Mouse (Mus musculus): ENCODE measurements at regions not wholly inside any gene's neighbourhood (a gene's known extent, or its start where the extent isn't known, plus 50 kb on each side); places are given as distances from the start of the nearest gene placed in this dataset.

DNA sequence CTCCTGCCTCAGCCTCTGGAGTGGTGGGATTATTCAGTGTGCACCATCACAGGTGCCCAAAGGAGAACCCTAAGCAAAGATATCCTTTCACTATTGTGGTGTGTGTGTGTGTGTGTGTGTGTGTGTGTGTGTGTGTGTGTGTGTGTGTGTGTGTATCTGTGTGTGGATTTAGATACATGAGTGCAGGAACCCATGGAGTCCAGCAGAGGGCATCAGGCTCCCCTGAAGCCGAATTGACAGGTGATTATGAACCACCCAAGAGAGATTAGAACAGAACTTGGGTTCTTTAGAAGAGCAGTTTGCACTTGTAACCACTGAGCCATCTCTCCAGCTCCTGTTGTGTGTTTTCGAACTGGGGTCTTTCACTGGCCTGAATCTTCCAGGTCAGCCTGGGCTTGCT, 310.1 kb upstream of the Tbx3 start:
- no peak for DNase-seq

DNA sequence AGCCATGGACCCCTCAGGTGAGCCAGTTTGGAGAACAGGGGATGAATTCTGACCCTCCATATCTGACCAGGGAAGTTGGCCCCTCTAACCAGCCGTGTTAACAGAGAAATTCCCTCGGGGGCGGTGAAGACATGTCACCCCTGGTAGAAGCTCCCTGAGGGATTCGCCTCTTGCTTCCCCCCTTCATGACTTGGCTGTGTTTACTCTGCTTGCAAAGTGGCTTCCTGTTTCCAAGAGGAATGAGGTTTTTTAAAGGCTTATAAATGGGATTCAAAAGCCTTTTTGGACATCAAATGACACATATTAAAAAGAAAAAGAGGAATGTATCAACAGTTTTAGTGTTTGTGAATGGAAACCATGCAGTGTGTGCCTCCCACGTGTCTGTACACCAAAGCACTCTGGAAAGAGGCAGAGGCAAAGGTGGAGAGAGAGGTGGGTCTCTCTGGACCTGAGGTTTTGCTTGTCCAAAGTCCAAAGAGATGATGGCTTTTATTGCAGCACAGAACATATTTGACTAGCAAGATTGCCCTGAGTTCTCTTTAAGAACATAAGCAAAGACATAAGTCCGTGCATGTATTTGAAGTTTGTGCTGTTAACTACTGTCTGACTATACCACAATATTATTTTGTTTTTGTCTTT, 308.9 kb upstream of the Tbx3 start:
- no peak for DNase-seq

DNA sequence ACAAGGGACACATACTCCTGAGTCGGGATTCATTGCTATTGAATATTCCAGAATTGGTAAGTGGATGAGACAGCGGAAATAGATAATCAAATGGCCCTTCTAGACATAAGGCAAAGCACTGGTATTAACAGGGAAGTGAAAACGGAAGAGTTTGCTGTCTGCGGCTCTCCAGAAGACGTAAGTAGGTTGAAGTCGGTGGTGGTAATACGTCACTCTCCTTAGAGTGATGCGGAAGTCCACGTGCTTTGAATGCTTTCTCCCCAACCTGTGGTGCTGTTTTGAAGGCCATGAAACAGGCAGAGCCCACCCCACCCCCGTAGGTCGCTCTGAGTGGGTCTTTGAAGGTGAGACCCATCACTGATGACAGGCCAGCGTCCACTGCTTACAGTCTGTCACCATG, 308.0 kb upstream of the Tbx3 start:
- DNase-seq, result no peak

DNA sequence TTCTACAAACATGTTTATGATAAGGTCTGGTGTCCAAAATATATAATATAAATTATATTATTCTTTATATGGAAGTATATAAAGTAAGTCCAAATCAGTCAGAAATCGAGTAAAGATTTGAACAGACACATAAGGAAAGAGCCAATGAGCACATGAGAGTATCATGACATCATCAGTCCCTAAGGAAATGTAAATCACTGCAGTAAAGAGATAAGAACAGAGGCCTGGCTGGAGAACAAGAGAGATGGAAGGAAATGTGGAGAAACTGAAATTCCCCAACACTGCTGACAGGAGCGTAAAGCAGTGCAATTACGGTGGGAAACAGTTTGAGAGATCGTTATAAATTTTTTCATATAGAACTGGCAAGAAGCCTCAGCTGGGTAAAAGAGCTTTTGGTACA, 306.2 kb upstream of the Tbx3 start:
- DNase-seq, result no peak

DNA sequence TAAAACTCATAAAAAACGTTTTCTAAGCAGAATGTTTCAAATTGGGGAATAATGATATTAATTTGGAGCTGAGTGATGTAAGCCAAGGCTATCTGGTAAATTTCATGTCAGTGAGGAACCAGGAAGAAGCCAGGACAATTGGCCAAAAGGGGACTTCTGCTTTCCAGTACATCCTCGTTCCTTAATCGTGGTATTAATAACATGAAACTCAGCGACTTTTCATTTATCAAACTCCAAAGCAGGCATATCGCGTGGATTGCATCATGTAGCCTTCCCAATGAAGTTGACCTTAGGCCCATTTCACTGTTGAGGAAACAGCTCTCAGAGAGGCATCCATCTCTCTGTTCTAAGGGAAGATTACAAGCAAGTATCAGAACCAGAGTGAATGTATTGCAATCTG, 305.3 kb upstream of the Tbx3 start:
- DNase-seq, result no peak

DNA sequence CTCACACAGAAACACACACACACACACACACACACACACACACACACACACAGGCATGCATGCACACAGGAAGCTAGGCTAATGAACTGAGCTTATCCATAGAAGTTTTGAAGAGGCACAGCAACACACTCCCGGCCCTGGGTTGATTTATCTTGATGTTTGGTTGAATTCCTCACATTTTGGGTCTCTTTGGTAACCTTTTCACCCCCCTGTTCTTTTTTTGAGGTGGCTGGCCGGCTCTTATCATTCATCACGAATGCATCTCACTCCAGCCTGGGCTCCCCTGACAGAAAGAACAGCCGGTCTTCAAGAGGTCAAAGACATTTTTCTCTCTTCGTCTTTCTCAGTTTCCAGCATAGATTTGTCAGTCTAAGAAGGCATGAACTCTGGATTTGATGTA, 304.2 kb upstream of the Tbx3 start:
- no peak for DNase-seq

DNA sequence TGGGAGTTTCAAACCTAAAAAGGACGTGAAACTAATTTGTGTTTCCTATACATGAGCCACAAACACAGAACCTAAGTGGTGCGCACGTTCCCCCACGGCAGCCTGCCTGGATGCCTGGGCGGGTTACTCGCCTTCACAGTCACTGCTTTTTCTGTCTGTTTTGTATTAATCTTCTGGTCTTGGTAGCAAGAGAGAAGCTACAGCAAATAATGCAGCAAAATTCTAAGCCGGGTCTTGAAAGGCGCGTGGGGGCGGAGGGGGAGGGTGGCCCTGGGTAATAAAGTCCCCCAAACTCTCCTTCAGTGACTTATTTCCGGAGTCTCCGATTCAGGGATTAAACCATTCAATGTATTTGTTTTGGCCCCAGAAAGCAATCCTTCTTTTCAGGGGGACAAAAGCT, 300.0 kb upstream of the Tbx3 start:
- no peak for DNase-seq

DNA sequence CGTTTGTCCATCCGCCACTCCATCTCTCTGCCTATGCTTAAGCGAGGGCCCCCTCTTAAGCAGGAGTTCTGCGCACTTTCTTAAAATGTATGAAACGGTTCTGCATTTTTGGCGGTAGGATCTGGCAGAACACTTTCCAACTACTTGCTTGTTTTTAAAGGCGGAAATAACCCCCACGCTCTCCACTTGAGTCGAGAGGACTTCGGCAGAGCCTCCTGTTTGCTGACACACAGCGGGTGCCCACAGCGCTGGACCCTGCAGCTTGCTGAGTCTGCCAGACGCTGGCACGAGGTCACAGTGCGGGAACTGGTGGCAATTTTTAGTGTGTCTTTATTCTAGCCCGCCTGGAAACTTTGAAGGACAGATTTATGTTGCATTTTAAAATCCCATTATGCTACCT, 299.5 kb upstream of the Tbx3 start:
- DNase-seq, result no peak

DNA sequence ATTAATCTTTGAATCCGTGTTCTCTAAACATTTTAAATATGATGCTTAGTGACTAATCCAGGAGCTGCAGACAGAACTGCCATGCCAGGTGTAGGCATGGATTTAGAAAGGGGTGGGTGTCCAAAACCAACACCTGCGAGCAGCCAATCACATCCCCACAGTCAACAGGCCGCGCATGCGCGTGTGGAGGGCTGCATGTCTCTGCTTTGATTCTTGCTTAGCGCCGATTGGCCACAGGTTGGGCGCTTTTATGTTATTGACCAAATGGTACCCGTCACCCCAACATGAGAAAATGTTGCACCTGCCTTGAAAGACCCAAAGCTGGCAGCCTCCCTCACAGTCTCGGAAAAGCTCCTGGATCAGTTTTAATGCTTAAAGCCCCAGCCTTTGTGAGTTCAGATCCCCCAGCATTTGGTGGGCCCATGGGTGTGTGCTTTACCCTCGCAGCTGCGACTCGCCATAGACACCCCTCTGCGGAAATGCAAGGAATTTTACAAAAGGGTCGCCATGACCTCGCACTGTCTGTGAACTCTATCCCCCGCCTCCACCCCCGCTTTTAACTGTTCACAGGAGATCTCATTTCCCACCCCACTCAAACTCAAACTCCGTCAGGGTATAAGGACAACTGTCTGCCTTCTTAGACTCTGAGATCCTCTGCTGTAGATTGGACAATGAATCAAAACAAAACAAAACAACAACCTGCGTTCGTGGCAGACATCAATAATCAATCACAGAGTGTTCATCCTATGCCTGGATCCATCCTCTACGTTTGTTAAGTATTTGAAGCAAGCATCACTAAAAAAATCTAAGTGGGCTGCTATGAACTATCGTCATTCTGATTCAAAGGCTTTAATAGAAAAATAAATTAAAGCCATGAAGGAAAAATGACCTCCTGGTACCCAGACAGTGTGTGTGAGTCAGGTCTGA, 296.4 kb upstream of the Tbx3 start:
- no peak for DNase-seq

DNA sequence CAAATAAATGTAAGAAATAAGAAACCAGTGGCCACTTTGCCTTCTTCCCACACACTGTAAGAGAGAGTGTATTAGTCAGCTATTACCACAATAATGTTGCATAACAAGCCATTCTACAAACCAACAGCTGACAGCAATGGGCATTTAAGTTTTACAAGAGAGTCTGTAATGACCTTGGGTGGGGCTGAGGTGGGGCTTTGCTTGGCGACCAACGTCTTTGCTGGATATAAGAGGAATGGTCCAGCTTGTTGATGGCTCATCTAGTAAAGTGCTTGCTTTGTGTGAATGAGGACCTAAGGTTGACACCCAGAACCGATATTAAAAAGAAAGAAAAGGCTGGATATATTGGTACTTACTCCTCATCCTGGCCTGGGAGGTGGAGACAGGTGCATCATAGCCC, 295.6 kb upstream of the Tbx3 start:
- no peak for DNase-seq

DNA sequence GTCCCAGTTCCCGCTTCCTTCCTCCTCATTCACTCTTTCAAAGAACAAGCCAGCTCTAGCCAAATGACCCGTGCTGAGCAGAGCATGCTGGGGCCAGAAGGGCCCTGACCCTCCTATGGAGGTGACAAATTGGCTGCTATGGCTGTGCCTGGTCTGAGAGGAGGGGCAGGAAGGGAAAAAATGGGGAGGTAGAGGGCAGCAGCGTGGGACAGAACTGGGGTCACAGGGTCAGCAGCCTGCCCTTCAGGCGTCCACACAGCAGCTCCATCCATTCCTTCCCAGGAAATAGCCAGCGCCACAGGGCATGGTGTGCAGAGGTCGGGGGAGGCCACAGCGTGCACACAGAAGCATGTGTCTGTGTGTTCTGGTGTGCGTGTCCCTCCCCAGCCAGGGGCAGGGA, 292.2 kb upstream of the Tbx3 start:
- DNase-seq, result no peak

DNA sequence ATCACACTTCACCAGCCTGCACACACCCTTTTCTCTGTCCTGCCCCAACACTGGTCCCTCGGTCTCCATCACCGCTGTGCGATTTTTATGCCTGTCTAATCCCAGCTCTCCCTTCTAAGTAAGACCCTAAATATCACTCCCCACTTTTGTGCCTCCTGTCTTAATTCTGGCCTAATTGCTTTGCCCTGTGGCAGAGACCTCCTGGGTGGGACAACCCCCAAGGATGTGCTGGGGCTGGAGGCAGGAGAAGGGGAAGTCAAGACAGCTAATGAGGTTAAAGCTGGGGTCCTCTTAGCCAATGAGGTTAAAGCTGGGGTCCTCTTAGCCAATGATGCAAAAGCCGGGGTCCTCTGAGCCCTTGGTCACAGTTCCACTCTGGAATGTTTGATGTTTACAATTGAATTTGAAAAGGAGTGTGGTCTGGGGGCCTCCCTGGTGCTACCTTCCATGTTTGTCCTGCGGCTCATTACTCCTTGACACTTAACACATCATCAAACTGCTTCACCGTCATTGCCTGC, 290.5 kb upstream of the Tbx3 start:
- no peak for DNase-seq

DNA sequence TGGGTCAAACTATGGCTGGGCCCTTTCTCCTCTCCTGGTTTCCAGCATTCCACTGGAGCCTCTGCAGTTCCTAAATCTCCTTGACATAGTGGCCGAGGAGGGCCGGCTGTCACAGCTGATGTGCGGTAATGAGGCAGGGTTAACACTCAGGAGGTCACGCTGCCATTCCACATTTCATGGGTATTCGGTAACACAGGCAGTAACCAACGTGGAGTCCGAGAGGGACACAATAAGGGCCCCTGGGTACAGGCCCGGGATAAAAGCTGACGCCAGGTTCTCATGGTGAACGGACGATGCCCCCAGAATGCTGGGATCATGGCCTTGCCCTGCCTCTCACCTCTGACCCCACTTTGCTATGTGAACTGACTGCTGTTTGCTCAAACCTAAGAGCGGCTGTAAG, 289.0 kb upstream of the Tbx3 start:
- DNase-seq, result no peak

DNA sequence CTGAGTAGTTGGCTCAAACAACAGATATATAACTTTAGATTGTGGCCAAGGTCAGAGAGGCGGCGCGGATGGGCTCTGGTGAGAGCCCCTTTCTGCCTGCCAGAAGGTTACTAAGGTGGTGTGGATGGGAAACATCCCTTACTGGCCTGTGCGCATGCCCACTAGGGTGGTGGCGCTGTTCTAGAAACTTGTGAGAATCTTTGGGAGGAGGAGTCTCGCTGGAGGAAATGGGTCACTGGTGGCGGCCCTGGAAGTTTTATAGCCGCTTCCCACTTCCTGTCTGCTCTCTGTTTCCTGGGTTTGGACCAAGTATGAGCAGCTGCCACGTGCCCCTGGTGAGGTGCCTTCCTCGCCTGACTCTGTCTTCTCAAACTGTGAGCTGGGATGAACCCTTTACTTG, 285.0 kb upstream of the Tbx3 start:
- no peak for DNase-seq

DNA sequence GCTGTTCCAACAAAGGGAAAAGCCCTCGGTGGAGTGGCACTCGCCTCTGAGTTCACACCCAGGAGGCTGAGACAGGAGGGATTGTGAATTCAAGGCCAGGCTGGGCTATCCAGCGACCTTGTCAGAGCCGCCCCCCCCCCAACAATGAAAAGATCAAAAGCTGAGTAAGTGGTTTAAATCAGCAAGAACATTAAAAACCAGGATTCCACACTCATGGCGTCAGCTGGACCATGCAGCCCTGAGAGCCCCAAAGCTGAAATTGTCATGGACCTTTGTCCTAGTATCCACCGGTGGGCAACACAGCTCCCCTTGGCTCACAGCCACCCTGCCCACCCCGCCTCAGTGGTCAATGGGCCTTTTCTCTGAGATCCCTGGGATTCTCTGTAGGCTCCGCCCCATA, 283.6 kb upstream of the Tbx3 start:
- no peak for DNase-seq

DNA sequence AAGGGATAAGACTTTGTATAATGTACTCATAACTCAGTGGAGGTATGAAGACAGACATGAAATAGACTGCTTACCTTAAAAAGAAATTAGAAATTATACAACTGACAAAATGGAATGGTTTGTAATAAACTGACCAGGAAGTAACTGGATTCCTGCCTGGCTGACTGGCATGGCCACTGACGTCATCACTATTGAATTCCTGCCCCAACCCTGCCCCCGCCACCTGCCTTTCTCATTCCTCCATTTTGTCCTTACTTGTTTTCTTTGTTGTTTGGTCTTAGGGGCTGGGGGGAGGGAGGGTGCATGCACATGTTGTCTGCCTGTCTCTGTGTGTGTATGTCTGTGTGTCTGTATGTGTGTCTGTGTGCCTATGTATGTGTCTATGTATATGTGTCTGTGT, 283.2 kb upstream of the Tbx3 start:
- DNase-seq, result no peak

DNA sequence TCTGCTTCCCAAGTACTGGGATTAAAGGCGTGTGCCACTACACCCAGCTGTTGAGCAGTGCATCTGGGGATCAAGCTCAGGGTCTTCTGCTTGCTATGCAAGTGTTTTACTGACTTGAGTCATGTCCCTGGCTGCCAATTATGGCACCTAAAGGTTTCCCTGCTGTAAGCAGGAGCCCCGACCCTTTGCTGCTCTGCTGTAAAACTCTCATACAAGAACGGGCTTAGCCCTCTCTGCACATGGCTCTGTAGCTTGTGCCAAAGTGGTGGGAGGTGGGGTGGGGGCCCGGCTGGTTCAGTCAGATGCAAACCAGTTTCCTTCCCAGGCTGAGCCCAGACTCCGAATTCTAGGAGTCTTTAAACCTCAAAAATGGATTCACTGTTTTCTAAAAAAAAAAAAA, 281.6 kb upstream of the Tbx3 start:
- DNase-seq, result no peak

DNA sequence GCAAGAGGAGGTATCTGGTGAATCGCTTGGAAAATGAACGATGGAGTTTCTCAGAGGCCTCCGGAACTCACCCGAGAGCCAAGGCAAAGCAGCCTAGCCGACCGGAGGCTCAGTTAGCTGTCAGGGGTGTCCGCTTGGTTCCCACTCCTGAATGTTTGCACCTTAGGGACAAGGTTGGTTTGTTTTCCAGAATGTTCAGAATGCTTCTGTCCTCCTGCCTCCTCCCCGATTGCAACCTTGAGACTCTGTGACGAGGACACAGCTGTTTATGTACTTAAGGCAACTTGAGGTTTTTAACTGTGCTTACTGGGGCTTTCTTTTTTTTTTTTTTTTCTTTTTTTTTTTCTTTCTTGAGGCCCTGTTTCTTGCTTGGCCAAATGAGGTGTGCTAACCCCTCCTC, 281.1 kb upstream of the Tbx3 start:
- DNase-seq, result no peak

DNA sequence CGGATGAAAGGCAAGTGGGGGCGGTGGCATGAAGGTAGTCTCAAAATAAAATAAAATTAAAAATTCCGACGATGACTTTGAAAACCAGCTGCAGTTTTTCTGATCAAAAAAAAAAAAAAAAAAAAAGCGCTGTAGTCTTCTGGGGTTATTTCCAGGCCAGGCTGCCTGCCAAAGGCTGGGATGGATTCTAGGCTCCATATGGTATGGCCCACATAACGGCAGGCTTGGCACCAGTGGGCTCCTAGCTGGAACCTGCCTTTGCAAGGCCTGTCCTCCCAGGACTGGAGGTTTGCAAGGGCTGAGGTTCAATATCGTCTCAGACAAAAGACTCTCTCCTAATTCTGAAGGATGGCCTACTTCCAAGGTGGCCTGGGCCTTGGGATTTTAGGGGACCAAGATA, 280.6 kb upstream of the Tbx3 start:
- no peak for DNase-seq

DNA sequence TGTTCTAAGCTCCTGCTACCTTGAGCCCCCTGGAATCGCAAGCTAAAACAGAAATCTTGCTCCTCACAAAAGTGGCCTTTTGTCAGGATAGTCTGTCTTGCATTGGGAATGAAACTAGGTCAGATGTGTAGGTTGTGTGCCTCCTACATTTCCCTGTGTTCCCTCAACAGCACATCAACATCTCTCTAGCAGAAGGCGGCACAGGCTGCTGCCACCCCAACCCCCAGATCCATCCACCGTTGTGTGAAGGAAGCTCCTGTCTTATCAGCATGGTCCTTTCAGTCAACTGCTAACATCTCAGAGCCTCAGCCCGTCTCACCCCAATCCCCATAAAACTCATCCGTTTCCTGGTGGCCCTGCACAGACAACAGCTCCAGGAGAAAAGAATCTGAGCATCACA, 272.0 kb upstream of the Tbx3 start:
- no peak for DNase-seq

DNA sequence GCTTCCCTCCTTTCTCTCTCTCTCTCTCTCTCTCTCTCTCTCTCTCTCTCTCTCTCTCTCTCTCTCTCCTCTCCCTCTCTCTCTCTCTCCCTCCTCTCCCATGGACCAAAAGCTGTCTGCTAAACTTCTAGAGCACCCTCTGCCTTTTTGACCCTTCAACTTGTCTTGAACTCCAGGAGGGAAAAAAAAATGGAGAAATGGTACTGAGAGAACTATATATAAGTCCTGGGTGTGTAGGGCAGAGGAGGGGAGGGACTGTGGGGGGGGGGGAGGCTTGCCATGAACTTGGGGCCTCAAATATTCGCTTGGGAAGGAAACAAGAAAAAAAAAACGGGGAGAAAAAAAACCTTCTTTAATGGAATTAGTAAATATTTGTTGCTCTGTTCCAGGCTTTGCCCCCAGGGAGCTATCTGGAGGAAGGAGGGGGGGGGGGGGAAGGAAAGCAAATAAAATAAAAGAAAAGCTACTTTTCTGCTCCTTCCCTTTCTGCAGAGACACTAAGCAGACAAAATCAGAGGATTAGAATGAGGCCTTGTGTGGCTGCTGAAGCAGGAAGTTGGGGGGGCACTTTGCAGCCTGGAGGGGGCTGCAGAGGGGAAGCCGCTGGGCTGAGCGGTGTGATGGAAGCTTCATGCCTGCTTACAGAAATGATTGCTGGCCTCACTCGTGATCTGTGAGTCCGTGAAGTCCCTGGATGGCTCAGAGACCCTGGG, 270.1 kb upstream of the Tbx3 start:
- DNase-seq, result peak; percentile 43

DNA sequence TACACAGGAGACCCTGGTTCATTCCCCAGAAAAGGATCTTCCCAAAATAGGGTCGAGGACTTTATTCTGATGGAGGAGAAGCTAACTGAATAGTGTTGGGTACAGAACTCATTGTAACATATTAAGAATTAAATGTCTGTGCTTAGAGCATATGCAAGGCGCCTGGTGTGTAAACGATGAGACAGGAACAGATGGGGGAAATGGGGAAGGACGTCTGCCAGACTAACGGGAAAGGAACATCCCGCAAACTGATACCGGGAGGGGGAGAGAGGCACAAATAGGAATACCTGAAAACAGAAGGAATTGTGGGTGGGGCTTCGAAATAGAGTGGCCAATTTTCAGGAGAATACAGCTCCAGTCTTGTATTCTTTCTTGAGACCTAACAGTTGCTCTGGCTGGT, 268.6 kb upstream of the Tbx3 start:
- no peak for DNase-seq

DNA sequence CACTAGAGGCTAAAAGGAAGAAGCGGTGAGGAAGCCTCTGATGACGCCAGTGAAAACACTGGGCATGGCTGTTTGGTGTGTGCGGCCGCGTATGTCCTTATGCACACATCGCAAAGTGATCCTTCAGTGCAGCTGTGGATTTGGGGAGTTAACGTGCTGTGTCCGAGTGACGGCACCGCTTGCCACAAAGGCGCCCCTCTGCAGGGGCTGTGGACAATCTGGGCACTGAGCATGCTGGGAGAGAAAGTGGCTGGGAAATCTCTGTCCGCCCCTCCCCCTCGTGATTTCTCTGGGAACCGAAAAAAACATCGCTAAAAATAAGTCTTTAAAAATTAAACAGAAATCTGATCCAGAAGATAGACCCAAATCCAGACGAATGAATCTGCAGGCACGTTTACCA, 267.8 kb upstream of the Tbx3 start:
- DNase-seq, result no peak

DNA sequence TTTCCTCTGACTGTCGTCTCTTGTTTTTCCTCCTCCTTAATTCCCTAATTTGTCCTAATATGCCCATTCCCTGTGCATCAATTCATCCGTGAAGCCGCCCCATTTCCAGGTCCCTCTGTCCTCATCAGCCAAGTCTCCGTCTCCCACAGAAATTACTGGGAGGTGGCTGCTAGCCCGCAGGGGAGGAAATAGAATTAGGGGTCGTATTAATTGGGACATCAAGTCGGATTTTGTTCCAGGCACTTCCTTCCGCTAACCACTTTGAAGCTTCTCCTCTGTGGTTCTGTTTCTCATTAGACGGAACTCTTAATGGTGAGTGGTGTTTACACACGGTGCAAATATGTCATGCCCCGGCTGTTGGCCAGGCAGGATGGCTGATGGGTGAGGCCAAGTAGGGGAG, 259.5 kb upstream of the Tbx3 start:
- DNase-seq, result no peak
